Mouse (Mus musculus): Measurements from ENCODE around the gene Myo1e.

Gene Myo1e

GRCm38 (mm10) chr9:70281407-70281806, 74.3 kb downstream of the Myo1e start:
- CTCF ChIA-PET = interaction anchor here (0.7 kb wide), 1 partner anchor 119 kb away, joined by 3 read pairs; no protein-coding TSS in a partner anchor

- CTCF ChIA-PET = interaction anchor here (0.7 kb wide), 1 partner anchor 119 kb away, joined by 3 read pairs; no protein-coding TSS in a partner anchor
Measured at GRCm38 (mm10) chr9:70282107-70282506, 75.0 kb downstream of the Myo1e start.

- CTCF ChIA-PET = no interaction called here
Measured at GRCm38 (mm10) chr9:70283151-70283550, 76.0 kb downstream of the Myo1e start.

- CTCF ChIA-PET = interaction anchor here (0.7 kb wide), 1 partner anchor 12 kb away, joined by 3 read pairs; no protein-coding TSS in a partner anchor
Measured at GRCm38 (mm10) chr9:70284584-70285140, 77.5 kb downstream of the Myo1e start.

- CTCF ChIA-PET = no interaction called here
Measured at GRCm38 (mm10) chr9:70290785-70291184, 83.6 kb downstream of the Myo1e start.

GRCm38 (mm10) chr9:70296916-70297315, 89.8 kb downstream of the Myo1e start:
- CTCF ChIA-PET = no interaction called here

GRCm38 (mm10) chr9:70298221-70298620, 91.1 kb downstream of the Myo1e start:
- CTCF ChIA-PET = no interaction called here

- CTCF ChIA-PET = interaction anchor here (0.6 kb wide), 2 partner anchors 42 to 77 kb away, joined by 4 to 7 read pairs; no protein-coding TSS in a partner anchor
Measured at GRCm38 (mm10) chr9:70300705-70301104, 93.6 kb downstream of the Myo1e start.

GRCm38 (mm10) chr9:70301598-70301997, 94.4 kb downstream of the Myo1e start:
- CTCF ChIA-PET = interaction anchor here (0.6 kb wide), 1 partner anchor 180 kb away, joined by 3 read pairs; no protein-coding TSS in a partner anchor

GRCm38 (mm10) chr9:70304901-70305300, 97.8 kb downstream of the Myo1e start:
- CTCF ChIA-PET = interaction anchor here (0.7 kb wide), 1 partner anchor 18 kb away, joined by 3 read pairs; no protein-coding TSS in a partner anchor

- CTCF ChIA-PET = no interaction called here
Measured at GRCm38 (mm10) chr9:70310046-70310445, 102.9 kb downstream of the Myo1e start.

GRCm38 (mm10) chr9:70314019-70314418, 106.9 kb downstream of the Myo1e start:
- CTCF ChIA-PET = no interaction called here

- CTCF ChIA-PET = no interaction called here
Measured at GRCm38 (mm10) chr9:70315130-70315529, 108.0 kb downstream of the Myo1e start.

- CTCF ChIA-PET = no interaction called here
Measured at GRCm38 (mm10) chr9:70318601-70319000, 111.5 kb downstream of the Myo1e start.

GRCm38 (mm10) chr9:70324336-70324735, 117.2 kb downstream of the Myo1e start:
- CTCF ChIA-PET = interaction anchor here (0.7 kb wide), 1 partner anchor 61 kb away, joined by 3 read pairs; no protein-coding TSS in a partner anchor

- CTCF ChIA-PET = interaction anchor here (0.5 kb wide), 1 partner anchor 257 kb away, joined by 4 read pairs; no protein-coding TSS in a partner anchor
Measured at GRCm38 (mm10) chr9:70325880-70326595, 118.9 kb downstream of the Myo1e start.

- CTCF ChIA-PET = no interaction called here
Measured at GRCm38 (mm10) chr9:70328193-70328841, 121.2 kb downstream of the Myo1e start.

- CTCF ChIA-PET = interaction anchor here (0.5 kb wide), 1 partner anchor 223 kb away, joined by 9 read pairs; no protein-coding TSS in a partner anchor
Measured at GRCm38 (mm10) chr9:70331727-70332335, 124.7 kb downstream of the Myo1e start.

- CTCF ChIA-PET = interaction anchor here (0.5 to 0.7 kb wide), 2 partner anchors 22 to 1955 kb away, joined by 4 to 9 read pairs; no protein-coding TSS in a partner anchor
Measured at GRCm38 (mm10) chr9:70338391-70338790, 131.2 kb downstream of the Myo1e start.

- CTCF ChIA-PET = interaction anchor here (0.5 to 0.7 kb wide), 3 partner anchors 23 to 1955 kb away, joined by 4 to 20 read pairs (median 9); no protein-coding TSS in a partner anchor
Measured at GRCm38 (mm10) chr9:70338894-70339293, 131.7 kb downstream of the Myo1e start.

- CTCF ChIA-PET = no interaction called here
Measured at GRCm38 (mm10) chr9:70349274-70349673, 142.1 kb downstream of the Myo1e start.
